Mouse (Mus musculus) forebrain, embryonic 11.5 days (tissue): ENCODE measurements around the gene Lilr4b. TPM values are rescaled to one million over a fixed set of nuclear protein-coding genes. Genes with fewer than 3 reads are reported as not detected.

ENCODE experiments used
- polyA plus RNA-seq: library from polyadenylated mRNA; unstranded; fragments of >200 nt; fragmentation: Nextera tagmentation; extraction: Ambion mirVana; gene quantifications from 2 replicates; pipeline ENCODE4 v1.2.1, GENCODE M21; 2014

Lilr4b gene
- polyA plus RNA-seq, 1 experiment from 2014 or later: not detected

Other genes with a start within 250 kb of the Lilr4b start
- gene Gm49339, start within 50 bp of the Lilr4b start, polyA plus RNA-seq: not detected in 2 replicates
- gene Lilrb4a, start 10.3 kb downstream of the Lilr4b start, polyA plus RNA-seq: 0.75 and 1.5 TPM in 2 replicates
- 2.5 and 4.1 TPM in 2 replicates for gene Fam162b, start 109.9 kb downstream of the Lilr4b start, polyA plus RNA-seq
- not detected in 2 replicates for gene Gprc6a, start 150.8 kb downstream of the Lilr4b start, polyA plus RNA-seq
- not detected in 2 replicates for gene Rfx6, start 197.1 kb downstream of the Lilr4b start, polyA plus RNA-seq